Mouse (Mus musculus): ENCODE results near the gene Synpo2l.

GRCm38 (mm10) chr14:20708239-20708638 is 40.1 kb upstream of the Synpo2l start:
- TF ChIP-seq CTCF (IDR thresholded peaks at IDR 0.05; ENCODE audit: extremely low read depth, insufficient read depth, insufficient read length, insufficient replicate concordance) (no peak), POLR2A (IDR thresholded peaks at IDR 0.05; ENCODE audit: low read depth, low read length) (no peak)

Data from spleen, adult 2 months (tissue).